Mouse (Mus musculus) central nervous system, embryonic 14 days (tissue): Measurements from ENCODE around the gene Nms. TPM values are rescaled to one million over a fixed set of nuclear protein-coding genes. Genes with fewer than 3 reads are reported as not detected.

Experiments
- polyA plus RNA-seq: library from polyadenylated mRNA; depleted of rRNA; stranded (reverse); fragments of >200 nt; gene quantifications from 2 replicates; pipeline ENCODE4 v1.2.3, GENCODE M21; 2012; rRNA removed

Nms gene
- 0.40 and 0.66 TPM in 2 replicates for polyA plus RNA-seq

GRCm38 (mm10) chr1:38938849-38939248 lies at the start of gene Nms:
Gene Nms (plus strand): TSS chr1:38939149.

GRCm38 (mm10) chr1:38897431-38898248 lies 41.3 kb upstream of the Nms start, which contains the start of gene Chst10:
Gene Chst10 (minus strand): TSS chr1:38898161.

GRCm38 (mm10) chr1:38985308-38985707 lies 46.4 kb downstream of the Nms start, which contains the start of gene Pdcl3:
Gene Pdcl3 (plus strand): TSS chr1:38985608.

Other genes with a start within 250 kb of the Nms start
- gene Lonrf2, start 102.4 kb upstream of the Nms start, polyA plus RNA-seq = 45.9 and 47.1 TPM in 2 replicates
- 26.8 and 27.3 TPM in 2 replicates for gene Chst10, start 41.0 kb upstream of the Nms start, polyA plus RNA-seq
- 97.1 and 109 TPM in 2 replicates for gene Pdcl3, start 46.5 kb downstream of the Nms start, polyA plus RNA-seq